Mouse (Mus musculus): Measurements from ENCODE around the gene Foxp1.

Foxp1 gene

DNA sequence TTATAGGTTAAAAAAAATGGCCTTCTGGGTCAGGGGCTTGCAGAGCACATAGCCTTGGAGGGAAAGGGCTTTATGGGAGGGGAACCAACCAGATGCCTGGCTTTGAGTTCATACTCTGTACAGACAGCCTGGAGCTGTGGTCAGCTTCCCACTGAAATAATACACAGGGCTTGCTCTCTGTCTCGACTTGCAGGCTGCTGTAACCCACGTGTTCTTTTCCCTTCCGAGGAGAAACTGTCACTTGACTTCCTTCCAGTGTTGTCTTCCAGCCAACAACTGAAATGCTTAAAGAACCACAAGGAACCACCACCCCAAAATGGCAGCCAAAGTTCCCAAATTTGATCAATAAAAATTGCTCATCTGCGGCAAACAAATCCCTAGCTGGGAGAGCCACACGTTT, 451.8 kb downstream of the Foxp1 start:
- no peak for DNase-seq

DNA sequence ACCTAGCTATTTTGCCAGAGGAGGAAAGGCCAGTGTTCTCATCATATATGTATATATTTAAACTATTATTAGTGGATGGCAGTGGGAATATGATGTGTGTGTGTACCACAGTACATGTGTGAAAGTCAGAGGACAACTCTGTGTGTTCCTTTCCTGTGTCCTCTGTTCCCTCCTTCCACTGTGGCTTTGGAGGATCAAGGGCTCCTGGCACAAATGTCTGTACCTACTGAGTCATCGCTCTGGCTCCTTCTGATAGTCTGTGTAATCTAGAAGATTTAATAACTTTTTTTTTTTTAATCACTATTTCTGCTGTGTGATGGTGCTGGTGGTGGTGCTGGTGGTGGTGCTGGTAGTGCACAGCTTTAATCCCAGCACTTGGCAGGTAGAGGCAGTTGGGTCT, 452.8 kb downstream of the Foxp1 start:
- DNase-seq: no peak

DNA sequence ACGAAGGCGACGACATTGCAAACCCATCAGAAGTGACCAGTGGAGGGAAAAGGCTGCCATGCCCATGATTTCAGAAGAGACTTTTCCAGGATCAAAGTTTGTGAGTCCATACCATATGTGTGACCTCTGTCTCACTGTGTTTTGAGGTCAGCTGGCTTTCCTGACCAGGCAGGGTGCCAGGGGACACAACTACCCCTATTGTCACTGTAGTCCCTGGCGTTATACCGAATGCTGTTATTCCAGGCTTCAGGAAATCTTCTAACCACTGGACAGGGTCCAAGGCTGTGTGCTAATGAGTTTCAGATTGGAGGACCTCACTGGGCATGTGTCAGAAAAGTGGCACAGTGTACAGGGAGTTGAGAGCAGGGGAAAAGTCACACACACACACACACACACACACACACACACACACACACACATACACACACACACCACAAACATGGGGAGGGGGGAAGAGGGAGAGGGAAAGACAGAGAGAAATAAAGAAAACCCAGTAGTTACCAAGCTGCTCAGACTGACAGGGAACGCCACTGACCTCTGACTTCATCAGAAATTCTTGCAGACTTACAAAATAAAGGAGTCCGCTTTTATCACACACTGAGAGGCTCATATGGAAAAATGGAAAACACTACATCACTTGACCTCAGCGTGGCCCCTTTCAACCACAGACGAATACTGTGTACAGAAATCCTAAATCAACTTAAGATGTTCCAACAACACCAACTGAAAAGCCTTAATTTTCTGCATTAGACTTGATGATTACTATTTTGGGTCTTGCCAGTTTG, 456.8 kb downstream of the Foxp1 start:
- no peak for DNase-seq

DNA sequence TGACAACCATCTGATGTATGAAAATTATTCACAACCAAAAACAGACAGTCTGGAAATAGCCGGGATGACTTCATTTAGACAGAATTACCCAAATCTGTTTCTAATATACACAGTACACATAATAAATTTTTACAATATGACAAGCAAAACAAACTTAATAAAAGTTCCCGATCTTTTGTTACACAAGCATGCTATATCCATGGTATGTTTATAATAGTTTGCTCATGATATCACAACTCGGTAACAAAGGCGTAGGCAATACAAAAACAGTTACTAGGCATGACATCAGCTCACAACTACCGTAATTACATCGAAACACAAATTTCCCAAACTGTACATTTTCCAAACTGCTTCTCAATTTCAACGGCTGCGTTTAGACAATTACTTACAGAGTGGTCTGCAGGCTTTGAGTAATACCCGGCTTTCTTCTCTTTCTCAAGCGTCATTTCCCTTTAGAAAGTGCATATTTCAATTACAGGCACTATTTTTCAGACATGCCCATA, 458.5 kb downstream of the Foxp1 start:
- DNase-seq: no peak

DNA sequence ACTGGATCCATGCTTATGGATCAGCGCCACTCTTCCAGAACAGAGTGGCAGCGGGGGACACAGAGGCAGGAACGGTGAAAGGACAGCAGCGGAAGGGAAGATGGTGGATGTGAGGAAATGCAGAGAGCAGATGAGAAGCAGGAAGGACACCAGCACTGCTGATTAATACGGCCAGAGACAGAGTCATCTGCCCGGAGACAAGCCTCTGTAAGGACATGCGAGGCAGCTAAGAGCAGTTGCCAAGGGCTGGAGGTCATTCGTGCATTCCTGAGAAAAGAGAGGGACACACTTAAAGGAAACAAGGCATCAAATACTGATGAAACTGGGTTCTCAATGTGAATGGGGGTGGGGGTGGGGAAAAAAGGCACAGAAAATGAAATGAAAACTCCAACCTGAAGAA, 459.6 kb downstream of the Foxp1 start:
- no peak for DNase-seq

DNA sequence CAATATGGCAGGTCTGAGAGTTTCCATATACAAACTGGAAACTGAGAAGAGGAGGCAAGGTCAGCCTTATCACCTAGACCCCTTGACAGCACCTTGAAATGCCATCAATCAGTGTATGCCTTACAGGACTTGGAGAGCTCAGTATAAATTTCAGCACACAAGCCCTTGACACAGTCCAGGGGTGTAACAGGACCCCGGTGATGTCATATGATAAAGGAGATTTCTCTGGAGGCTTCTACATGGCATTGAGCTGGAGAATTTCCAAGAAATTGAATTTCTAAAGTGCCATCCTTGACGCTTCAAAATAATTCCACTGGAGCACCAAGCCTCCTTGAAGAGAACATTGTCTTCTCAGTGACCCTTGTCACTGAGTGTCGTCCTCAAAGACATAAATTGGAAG, 463.8 kb downstream of the Foxp1 start:
- DNase-seq: no peak

DNA sequence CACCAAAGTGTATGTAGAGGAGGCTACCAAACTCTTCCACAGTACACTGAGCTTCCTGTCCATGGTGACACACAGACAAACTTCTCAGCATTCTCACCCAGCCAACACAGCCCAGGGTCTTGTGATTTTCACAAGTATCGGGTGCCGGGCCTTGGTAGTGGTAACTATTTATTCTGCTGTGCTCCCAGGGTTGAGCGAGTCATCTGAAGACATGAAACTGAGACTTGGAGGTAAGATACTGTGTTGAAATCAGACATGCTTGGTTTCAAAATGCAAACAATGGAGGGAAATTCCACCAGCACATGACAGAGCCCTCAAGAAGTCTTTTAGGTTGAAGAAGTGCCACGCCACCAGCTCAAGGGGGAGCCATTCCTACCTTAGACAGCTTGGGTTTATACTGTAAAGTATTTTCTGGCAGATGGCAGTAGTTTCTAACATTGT, 465.4 kb downstream of the Foxp1 start:
- DNase-seq: no peak

DNA sequence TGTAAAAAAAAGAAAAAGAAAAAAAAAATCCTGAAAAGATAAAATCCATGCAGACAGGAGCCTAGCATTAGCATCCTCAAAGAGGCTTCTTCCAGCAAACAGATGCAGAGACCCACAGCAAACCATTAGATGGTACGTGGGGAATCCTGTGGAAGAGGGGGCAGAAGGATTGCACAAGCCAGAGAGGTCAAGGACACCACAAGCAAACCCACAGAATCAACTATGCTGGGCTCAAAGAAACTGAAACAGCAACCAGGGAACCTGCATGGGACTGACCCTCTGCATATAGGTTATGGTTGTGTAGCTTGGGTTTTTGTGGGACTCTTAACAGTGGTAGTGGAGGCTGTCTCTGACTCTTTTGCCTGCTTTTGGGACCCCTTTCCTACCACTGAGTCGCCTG, 466.1 kb downstream of the Foxp1 start:
- DNase-seq: no peak

DNA sequence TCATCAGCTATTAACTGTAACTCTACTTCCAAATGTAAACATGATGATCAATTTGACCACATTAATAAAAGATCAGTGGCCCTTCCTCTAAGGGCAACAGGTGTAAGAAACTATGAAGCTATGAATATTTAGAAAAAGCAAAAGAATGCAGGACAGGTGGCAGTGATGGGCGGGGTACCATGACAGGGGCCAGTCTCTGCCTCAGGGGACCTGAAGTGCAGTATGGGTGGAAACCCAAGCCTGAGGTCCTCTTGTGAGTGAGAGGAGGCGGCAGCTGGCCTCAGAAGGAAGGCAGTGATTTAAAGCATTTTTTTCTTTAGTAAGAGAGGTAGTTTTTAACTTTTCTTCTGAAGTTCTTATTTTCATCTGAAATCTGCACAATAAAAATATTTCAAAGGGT, 468.5 kb downstream of the Foxp1 start:
- no peak for DNase-seq

DNA sequence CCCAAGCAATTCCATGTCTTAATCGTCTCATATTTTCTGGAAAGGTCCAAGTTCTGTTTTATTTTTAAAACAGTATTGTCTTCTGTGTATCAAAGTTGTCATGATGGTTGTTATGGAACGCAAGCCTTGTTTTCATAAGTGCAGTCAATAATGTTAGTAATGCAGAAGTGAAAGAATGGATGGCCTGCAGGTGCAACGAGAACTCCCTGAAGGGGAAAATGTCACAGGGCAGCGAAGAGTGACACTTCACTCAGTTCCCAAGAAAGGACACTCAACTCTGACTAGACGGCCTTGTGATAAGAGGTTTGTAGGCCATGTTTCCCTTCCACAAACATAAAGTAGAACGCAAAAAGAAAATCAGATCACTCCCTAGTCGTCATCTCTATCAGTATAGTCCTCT, 469.4 kb downstream of the Foxp1 start:
- DNase-seq: no peak

DNA sequence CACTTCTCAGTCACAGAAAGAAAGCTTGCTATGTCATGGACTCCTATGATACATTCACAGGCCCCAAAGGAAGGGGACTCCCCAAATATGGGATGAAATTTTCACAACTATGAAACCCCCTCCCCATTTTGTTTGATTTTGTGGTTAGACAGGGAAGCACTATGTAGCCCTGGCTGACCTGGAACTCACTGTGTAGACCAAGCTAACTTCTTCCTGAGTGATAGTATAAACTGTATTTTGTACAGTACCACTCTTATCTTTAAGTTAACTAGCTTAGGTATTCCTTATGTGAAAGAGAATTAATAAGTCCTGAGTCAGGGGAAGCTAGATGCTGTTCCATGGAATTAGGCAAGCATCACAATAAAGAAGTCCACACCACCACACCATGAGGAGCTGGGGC, 470.8 kb downstream of the Foxp1 start:
- no peak for DNase-seq

DNA sequence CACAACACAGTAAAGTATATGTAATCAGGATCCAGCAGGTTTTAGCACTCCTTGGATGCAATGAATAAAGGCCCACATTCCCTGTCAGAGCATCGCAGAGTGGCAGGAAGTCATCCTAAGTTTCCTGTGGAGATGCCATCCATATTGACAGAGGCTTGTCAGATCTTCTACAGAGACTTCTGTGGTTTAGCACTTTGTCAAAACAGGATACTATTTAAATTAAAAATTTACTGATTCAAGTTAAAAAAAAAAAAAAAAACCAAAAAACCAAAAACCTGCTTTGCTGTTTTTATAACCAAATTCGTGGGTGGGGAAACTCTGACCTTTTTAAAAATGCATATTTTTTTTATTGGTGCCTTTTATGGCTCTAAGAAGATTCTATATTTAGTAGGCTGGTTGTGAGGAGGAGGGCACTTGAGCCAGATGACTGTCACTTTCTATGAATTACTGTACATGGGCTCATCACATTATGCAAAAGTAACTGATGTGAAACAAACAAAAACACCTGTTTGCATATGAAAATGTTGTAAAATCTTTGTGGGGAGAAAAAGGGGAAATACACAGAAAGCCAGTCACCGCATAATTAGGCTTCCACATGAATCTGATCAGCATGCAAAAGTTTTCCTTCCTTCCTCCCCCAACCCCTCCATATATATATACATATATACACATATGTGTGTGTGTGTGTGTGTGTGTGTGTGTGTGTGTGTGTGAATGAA, 472.1 kb downstream of the Foxp1 start:
- DNase-seq: no peak

DNA sequence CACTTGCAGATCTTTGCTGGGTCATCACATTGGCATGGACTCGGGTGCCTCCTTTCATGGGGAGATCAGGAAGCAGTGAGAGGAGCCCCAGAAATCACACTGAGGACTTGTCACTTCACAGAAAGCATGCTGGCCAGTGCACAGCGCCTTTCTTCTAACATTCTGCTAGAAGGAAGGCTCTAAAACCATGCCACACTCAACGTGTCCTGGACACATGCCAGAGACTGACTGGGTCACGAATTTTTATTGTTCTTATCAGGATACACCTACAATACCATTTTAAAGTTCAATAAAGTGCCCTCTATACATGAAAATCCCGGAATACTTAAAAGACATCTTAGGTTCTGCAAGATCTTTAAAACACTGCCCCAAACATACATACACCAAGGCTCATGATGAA, 475.2 kb downstream of the Foxp1 start:
- DNase-seq: no peak

DNA sequence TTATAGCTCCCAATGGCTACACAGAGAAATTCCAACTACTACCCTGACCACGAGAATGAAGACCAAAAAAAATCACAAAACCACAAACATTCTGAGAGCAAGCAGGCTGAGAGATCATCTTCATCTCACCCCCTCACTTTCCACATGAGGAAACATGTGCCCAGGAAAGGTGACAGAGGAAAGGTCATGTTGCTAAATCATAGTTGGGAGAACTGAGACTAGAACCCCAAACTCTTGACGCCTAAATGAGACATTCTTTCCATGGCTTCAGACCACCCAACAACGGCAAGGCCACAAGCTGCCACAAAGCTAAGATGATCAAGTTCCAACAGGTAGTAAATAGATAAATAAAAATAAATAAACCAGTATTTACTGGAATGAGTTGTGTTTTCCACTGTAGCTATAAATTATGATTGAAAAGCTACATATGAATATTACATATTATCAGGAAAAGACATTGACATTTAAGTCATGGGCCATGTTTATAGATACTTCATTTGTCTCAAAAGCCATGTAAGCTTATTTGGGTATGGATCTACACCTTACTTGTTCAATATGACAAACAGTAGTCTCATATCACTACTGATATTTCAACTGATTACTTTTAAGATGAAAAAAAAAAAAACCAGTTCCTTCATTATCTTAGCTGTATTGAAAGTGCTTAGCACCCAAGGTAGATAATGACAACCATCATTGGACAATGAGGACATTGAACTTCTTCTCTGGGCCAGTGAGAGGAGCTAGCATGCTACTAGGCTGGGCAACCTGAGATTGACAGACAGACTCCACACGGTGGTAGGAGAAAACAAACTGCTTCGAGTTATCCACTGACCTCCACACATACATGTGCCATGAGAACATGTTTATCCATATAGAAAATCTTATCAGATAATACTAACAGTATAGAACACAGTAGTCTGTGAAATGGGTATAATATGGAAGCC, 476.4 kb downstream of the Foxp1 start:
- no peak for DNase-seq

DNA sequence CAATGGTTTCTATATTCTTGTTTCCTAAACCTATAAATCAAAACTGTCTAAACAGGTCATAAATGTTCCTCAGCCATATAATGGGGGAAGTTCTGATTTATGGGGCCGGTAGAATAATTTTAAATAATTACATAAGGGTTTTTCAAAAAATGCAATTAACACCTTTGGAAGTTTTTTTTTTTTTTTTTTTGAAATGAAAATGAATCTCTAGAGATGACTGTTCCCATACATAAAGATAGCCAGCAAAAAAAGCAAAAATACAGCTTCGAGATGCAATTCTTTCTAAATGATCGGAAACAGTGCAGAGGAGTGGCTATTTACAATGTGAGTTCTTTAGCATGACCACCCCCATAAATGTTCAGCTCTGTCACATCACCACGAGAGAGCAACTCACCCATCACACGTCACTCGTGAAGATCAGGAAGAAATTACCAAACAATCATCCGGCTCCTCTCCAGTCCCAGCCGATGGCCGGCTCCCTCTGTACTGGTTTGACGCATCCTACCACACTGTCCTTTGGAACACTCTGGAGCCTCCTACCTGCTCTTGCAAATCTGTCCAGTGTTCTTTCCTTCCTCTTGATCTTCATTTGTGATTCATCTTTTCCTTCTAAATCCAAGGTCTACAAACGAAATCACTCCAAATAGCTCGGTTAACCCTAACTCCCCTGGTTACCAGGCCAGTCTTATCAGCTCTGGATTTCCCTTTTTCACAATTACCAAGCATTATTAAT, 478.4 kb downstream of the Foxp1 start:
- DNase-seq: no peak

DNA sequence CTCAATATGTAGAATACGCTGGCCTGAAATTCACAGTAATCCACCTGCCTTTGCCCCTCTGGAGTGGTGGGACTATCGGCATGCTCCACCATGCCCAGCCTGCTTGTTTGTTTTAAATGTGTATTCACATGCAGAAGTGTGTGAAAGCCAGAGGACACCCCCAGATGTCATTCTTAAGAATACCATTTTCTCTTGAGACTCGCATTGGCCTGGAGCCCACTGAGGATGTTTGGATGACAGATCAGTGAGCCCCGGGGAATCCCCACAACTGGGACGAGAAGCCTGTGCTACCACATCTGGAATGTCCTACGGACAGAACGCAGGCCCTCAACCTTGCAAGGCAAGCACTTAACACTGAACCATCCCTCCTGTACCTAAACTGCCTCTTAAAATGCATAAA, 479.3 kb downstream of the Foxp1 start:
- DNase-seq: no peak

DNA sequence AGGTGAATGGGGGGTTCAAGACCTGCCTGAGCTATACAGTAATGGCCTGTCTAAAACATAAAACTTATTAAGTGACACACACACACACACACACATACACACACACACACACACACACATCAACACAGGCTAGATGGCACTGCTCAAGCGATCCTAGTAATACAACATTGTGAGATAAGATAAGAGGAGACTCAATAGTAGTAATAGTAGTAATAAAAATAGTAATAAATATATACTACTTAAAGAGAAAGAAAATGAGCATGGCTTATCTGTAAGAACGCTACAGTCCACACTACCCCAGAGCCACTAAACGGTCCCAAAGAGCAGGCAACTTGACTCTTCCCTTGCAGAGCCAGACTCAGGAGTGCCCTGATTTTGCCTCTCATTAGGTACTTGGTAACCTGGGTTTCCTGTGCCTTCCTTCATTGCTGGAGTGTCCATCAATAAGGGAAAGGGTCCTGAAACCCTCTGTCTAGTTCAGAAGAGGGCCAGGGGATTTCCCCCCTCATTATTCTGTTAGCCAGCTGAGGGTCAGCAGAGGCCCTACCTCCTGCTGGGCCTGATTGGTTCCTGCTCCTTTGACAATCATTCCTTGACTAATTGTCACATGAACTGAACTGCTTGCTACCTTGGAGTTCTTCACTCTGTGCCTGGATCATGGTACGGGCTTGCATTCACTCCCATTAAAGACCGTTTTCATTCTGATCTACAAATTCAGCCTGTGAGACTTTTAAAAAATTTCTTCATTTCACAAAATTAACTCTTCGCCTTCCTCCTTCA, 480.2 kb downstream of the Foxp1 start:
- DNase-seq: no peak

DNA sequence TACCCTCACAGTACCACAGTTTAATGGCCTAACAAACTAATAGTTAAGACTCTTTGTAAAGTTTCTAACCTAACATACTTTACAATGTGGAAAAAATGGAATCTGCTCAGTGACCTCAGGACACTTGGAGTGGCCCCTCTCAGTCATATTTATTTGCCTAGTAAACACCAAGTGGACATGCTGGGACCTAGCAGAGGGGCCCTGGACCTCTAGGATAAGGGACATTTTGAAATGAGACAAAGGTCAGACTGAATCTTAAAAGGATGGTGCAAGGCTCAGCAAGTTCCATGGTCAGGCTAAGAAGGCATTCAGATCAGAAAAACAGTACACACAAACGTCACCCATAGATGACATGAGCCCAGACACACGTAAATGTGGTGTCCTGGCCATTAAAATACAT, 483.5 kb downstream of the Foxp1 start:
- DNase-seq: no peak

DNA sequence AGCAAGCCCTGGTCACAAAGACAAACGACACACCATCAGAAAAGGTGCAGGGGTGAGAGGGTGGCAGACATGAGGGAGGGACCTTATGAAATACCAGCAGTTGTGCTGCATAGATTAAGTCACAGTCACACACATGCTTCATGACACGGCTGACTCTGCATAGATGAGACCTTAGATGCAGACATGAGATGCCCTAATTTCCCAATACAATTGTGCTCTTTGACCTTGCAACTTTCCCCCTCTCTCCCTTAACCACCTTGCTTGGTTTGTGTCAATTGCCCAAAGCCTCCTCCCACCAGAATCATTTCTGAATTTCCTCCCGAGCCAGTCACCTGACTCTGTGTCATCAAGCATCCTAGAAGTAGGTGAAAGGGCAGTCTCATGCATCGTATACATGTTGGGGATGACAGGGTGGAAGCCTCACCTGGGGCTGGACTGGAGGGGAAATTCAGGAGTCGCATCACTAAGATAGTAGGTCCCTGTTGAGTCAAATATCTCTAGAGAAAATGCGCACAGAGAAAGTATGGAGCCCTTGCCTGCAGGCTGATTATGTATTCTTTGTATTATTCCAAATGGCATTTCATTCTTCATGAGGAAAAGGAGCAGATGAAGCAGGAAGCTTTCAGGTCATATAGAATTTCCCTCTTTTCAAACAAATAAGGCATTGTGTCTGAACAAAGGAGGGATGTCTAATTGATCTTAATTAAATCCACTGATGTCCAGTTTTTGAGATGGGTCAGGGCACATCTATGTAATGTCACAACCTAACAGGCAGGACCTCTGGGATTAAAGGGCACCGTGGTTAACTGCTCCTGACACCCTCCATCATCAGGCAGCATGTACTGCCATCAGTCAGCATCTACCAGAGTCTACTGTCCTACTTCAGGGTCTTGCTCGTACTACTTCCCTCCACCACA, 486.8 kb downstream of the Foxp1 start:
- no peak for DNase-seq

DNA sequence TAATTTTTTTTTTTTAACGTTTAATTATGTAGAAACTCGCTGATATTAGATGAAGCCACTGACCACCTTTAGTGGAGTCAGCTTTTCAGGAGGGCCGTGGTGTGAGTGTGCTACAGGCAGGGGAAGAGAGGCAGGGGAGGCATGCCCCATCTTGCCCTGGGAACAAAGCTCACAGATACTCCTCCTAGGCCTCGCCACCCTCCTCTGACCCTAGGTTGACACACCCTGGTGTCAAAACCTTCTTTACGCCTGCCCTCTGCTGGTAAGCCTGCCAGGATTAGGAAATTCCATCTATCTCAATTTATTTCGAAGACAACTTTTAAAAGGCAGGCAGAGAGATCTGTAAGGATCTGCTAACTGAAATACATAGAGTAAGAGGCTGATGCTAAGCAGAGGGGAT, 489.5 kb downstream of the Foxp1 start:
- DNase-seq: no peak

Measured in right cerebral cortex, postnatal 14 days (tissue).